Mouse (Mus musculus): ENCODE measurements around the gene Mplkip. TPM values are rescaled to one million over a fixed set of nuclear protein-coding genes. Genes with fewer than 3 reads are reported as not detected.

The Mplkip gene
- polyA plus RNA-seq (2012; rRNA removed; ENCODE audit: low replicate concordance): 14.6 and 25.5 TPM in 2 replicates

GRCm38 (mm10) chr13:17694911-17695699, at the start of gene Mplkip, which contains the start of gene Sugct:
Gene Mplkip, plus strand, starts transcription at chr13:17695192.
Gene Sugct, minus strand, starts transcription at chr13:17695553.

Other genes with a start within 250 kb of the Mplkip start
- 0.72 and 1.4 TPM in 2 replicates for gene Sugct, start 361 bp downstream of the Mplkip start, polyA plus RNA-seq (2012; rRNA removed; ENCODE audit: low replicate concordance)
- 41.1 and 46.0 TPM in 2 replicates for gene Cdk13, start 109.9 kb downstream of the Mplkip start, polyA plus RNA-seq (2012; rRNA removed; ENCODE audit: low replicate concordance)
- gene Rala, start 249.0 kb downstream of the Mplkip start, polyA plus RNA-seq (2012; rRNA removed; ENCODE audit: low replicate concordance): 15.3 and 25.1 TPM in 2 replicates

Data from duodenum, adult 2 months (tissue).